Mouse (Mus musculus) lung, adult 2 months (tissue): ENCODE results near the gene Dnase1l2. TPM values are rescaled to one million over a fixed set of nuclear protein-coding genes. Genes with fewer than 3 reads are reported as not detected.
"Not testable (repeated sequence)": the region's sequence is repeated elsewhere in the genome, so short reads cannot be mapped to it uniquely, and the experiment has no call there.

ENCODE experiments used
- DNase-seq: peaks from one replicate; pipeline ENCODE4 v3.0.0; 2022
- H3K4me1 ChIP-seq: fragments of 200-500 bp; 2 replicates; pipeline ENCODE4 v1.6.1; 2011; ENCODE audit warnings: low read length; ENCODE audit not compliant: control insufficient read depth, insufficient read depth
- H3K4me3 ChIP-seq: fragments of 200-500 bp; replicated peaks from 2 replicates; pipeline ENCODE3; 2011; ENCODE audit warnings: low read depth, mild to moderate bottlenecking, control low read depth, low read length; ENCODE audit errors: extremely low read depth
- CTCF ChIP-seq: fragments of 200-500 bp; IDR thresholded peaks from 2 replicates; pipeline ENCODE4 v1.5.1; 2011; ENCODE audit warnings: mild to moderate bottlenecking, low read length, control low read depth; ENCODE audit not compliant: insufficient read depth
- POLR2A ChIP-seq: fragments of 200-500 bp; IDR thresholded peaks from 2 replicates; pipeline ENCODE4 v1.6.1; 2011; ENCODE audit warnings: low read depth, mild to moderate bottlenecking, control low read depth, low read length, borderline replicate concordance; ENCODE audit errors: extremely low read depth
- WGBS: fragments of 180-500 bp; shearing (Covaris S2); methylation state at CpG from one replicate; pipeline ENCODE4 v1.1.7; 2018; 5-methylcytosine and 5-hydroxymethylcytosine counted together
- polyA plus RNA-seq: library from polyadenylated mRNA; depleted of rRNA; stranded (reverse); fragments of >200 nt; gene quantifications from 2 replicates; pipeline ENCODE4 v1.2.3, GENCODE M21; 2012

Dnase1l2 gene
- polyA plus RNA-seq, 1 experiment, result 22.4 TPM

- Histone ChIP-seq H3K4me1 (peaks cover 17% of the 10 kb centered on the region), H3K4me3 (no peak overlapping the region)
- DNase-seq, result peak; percentile 48
- no peak for TF ChIP-seq POLR2A
- 53% methylated on average over 4 of the region's 4 CpGs for WGBS
Measured at GRCm38 (mm10) chr17:24472512-24472911, 29.6 kb upstream of the Dnase1l2 start.

- no peak for DNase-seq
- H3K4me3 ChIP-seq, result peak overlapping the region; percentile 83
- WGBS, result 1% methylated on average over 68 of the region's 68 CpGs
- TF ChIP-seq CTCF (no peak), POLR2A (no peak)
- H3K4me1 ChIP-seq, result peaks cover 17% of the 10 kb centered on the region
Measured at GRCm38 (mm10) chr17:24470701-24471527, 28.0 kb upstream of the Dnase1l2 start.

- TF ChIP-seq POLR2A (peak; percentile 75; the same call in 1 of the 2 replicates), CTCF (no peak)
- H3K4me1 ChIP-seq, result peaks cover 17% of the 10 kb centered on the region
- peak within 1 kb of the TSS; percentile 83 for H3K4me3 ChIP-seq
- peak; percentile 98 for DNase-seq
- WGBS, result under 1% methylated on average over 68 of the region's 75 CpGs
Measured at GRCm38 (mm10) chr17:24469910-24470602, 27.2 kb upstream of the Dnase1l2 start, which contains the start of the genes E4f1 and Pgp. Gene E4f1, minus strand, starts transcription at chr17:24470313. Gene Pgp, plus strand, starts transcription at chr17:24470392.

GRCm38 (mm10) chr17:24469336-24469909 is 26.5 kb upstream of the Dnase1l2 start:
- Histone ChIP-seq H3K4me1 (peaks cover 17% of the 10 kb centered on the region), H3K4me3 (peak overlapping the region; percentile 62)
- DNase-seq, result no peak
- WGBS, result 17% methylated on average over 7 of the region's 7 CpGs
- TF ChIP-seq CTCF (no peak), POLR2A (no peak)

- no peak overlapping the region for H3K4me3 ChIP-seq
- no peak for DNase-seq
- H3K4me1 ChIP-seq, result peaks cover 17% of the 10 kb centered on the region
- TF ChIP-seq POLR2A (no peak), CTCF (no peak)
- 93% methylated on average over 5 of the region's 5 CpGs for WGBS
Measured at GRCm38 (mm10) chr17:24468636-24469246, 25.8 kb upstream of the Dnase1l2 start.

GRCm38 (mm10) chr17:24463374-24464133 is 20.6 kb upstream of the Dnase1l2 start:
- no peak for DNase-seq
- TF ChIP-seq CTCF (no peak), POLR2A (no peak)
- Histone ChIP-seq H3K4me3 (no peak overlapping the region), H3K4me1 (no peaks in the 10 kb centered on the region)
- WGBS, result 47% methylated on average over 6 of the region's 6 CpGs

- no peak overlapping the region for H3K4me3 ChIP-seq
- 72% methylated on average over 1 of the region's 1 CpGs for WGBS
- no peak for DNase-seq
- TF ChIP-seq POLR2A (no peak), CTCF (no peak)
- H3K4me1 ChIP-seq, result no peaks in the 10 kb centered on the region
Measured at GRCm38 (mm10) chr17:24462932-24463331, 20.0 kb upstream of the Dnase1l2 start.

GRCm38 (mm10) chr17:24461580-24461979 is 18.7 kb upstream of the Dnase1l2 start:
- Histone ChIP-seq H3K4me3 (no peak overlapping the region), H3K4me1 (no peaks in the 10 kb centered on the region)
- WGBS, result 69% methylated on average over 2 of the region's 2 CpGs
- DNase-seq, result no peak
- TF ChIP-seq POLR2A (no peak), CTCF (no peak)

- not testable (repeated sequence) for H3K4me3 ChIP-seq, DNase-seq, H3K4me1 ChIP-seq
- 47% methylated on average over 10 of the region's 10 CpGs for WGBS
Measured at GRCm38 (mm10) chr17:24455523-24456206, 12.8 kb upstream of the Dnase1l2 start.
